Mouse (Mus musculus): ENCODE measurements around the gene Tymp.

Tymp gene

GRCm38 (mm10) chr15:89376957-89377356 is at the start of gene Tymp:
TSS of gene Tymp (minus strand) at chr15:89377039.
- no peak for DNase-seq (ENCODE audit: extremely low read depth, low read depth)

GRCm38 (mm10) chr15:89425711-89426121 is 48.9 kb upstream of the Tymp start, which contains the start of gene Cpt1b:
TSS of gene Cpt1b (minus strand) at chr15:89425863.
- DNase-seq (ENCODE audit: extremely low read depth, low read depth): no peak

GRCm38 (mm10) chr15:89424621-89425020 is 47.8 kb upstream of the Tymp start:
- DNase-seq (ENCODE audit: extremely low read depth, low read depth): no peak

GRCm38 (mm10) chr15:89421938-89422337 is 45.1 kb upstream of the Tymp start:
- DNase-seq (ENCODE audit: extremely low read depth, low read depth): no peak

- DNase-seq (ENCODE audit: extremely low read depth, low read depth): no peak
Observed at GRCm38 (mm10) chr15:89415282-89415681, 38.4 kb upstream of the Tymp start.

GRCm38 (mm10) chr15:89410118-89410517 is 33.3 kb upstream of the Tymp start, which contains the start of gene Syce3:
TSS of gene Syce3 (minus strand) at chr15:89410503.
- DNase-seq (ENCODE audit: extremely low read depth, low read depth): no peak

- DNase-seq (ENCODE audit: extremely low read depth, low read depth): no peak
Observed at GRCm38 (mm10) chr15:89406691-89407090, 29.9 kb upstream of the Tymp start.

GRCm38 (mm10) chr15:89404831-89405623 is 28.2 kb upstream of the Tymp start:
- DNase-seq (ENCODE audit: extremely low read depth, low read depth): peak; percentile 36

- no peak for DNase-seq (ENCODE audit: extremely low read depth, low read depth)
Observed at GRCm38 (mm10) chr15:89402471-89402870, 25.6 kb upstream of the Tymp start.

GRCm38 (mm10) chr15:89399716-89400115 is 22.9 kb upstream of the Tymp start:
- DNase-seq (ENCODE audit: extremely low read depth, low read depth): no peak

GRCm38 (mm10) chr15:89398146-89398545 is 21.3 kb upstream of the Tymp start:
- DNase-seq (ENCODE audit: extremely low read depth, low read depth): no peak

GRCm38 (mm10) chr15:89396883-89397282 is 20.0 kb upstream of the Tymp start:
- DNase-seq (ENCODE audit: extremely low read depth, low read depth): no peak

GRCm38 (mm10) chr15:89390081-89390480 is 13.2 kb upstream of the Tymp start:
- DNase-seq (ENCODE audit: extremely low read depth, low read depth): no peak

GRCm38 (mm10) chr15:89387127-89387526 is 10.3 kb upstream of the Tymp start:
- no peak for DNase-seq (ENCODE audit: extremely low read depth, low read depth)

- no peak for DNase-seq (ENCODE audit: extremely low read depth, low read depth)
Observed at GRCm38 (mm10) chr15:89384617-89385016, 7.8 kb upstream of the Tymp start, which contains the start of gene Klhdc7b. TSS of gene Klhdc7b (plus strand) at chr15:89384917.

GRCm38 (mm10) chr15:89379429-89379828 is 2.6 kb upstream of the Tymp start:
- peak; percentile 73 for DNase-seq (ENCODE audit: extremely low read depth, low read depth)

GRCm38 (mm10) chr15:89378831-89379401 is 2.1 kb upstream of the Tymp start, which contains the start of gene Odf3b:
TSS of gene Odf3b (minus strand) at chr15:89379282.
- no peak for DNase-seq (ENCODE audit: extremely low read depth, low read depth)

GRCm38 (mm10) chr15:89377938-89378828 is 1.3 kb upstream of the Tymp start:
- DNase-seq (ENCODE audit: extremely low read depth, low read depth): no peak

GRCm38 (mm10) chr15:89377362-89377761 is 523 bp upstream of the Tymp start:
- no peak for DNase-seq (ENCODE audit: extremely low read depth, low read depth)

- no peak for DNase-seq (ENCODE audit: extremely low read depth, low read depth)
Observed at GRCm38 (mm10) chr15:89376040-89376439, 799 bp downstream of the Tymp start.

- no peak for DNase-seq (ENCODE audit: extremely low read depth, low read depth)
Observed at GRCm38 (mm10) chr15:89374801-89375534, 1.9 kb downstream of the Tymp start.

All from MEL-GATA-1-ER (cell line).